Mouse (Mus musculus) liver, adult 2 months (tissue): ENCODE results near the gene Ptk6.

Experiments used
- CTCF ChIP-seq: fragments of 200-500 bp; IDR thresholded peaks from 2 replicates; pipeline ENCODE4 v1.5.1; 2011; ENCODE audit warnings: low read depth, low read length, control low read depth
- POLR2A ChIP-seq: fragments of 200-500 bp; IDR thresholded peaks from 2 replicates; pipeline ENCODE4 v1.6.1; 2011; ENCODE audit warnings: low read length, control low read depth; ENCODE audit not compliant: insufficient read depth; ENCODE audit errors: extremely low read depth

DNA sequence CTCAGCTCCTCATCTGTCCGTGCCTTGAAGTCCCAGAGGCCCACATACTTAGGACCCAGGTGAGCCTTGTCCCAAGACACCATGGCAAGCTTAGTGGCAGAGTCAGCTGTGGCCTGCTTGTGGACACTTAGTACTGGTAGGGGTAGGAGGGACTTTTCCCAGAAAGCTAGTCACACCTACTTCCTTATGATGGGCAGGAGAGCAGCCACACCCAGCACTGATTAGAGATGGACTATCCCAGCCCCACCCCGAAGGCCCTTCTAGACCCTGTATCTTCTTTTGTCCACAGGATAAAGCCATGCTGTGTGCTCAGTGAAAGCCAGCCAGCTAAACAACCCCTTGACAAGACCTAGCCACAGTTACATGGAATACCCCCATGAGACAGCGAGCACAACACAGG, at the start of gene Ptk6:
- TF ChIP-seq POLR2A = no peak
- no peak for TF ChIP-seq CTCF
